Mouse (Mus musculus): ENCODE results near the gene Tmem189.

DNA sequence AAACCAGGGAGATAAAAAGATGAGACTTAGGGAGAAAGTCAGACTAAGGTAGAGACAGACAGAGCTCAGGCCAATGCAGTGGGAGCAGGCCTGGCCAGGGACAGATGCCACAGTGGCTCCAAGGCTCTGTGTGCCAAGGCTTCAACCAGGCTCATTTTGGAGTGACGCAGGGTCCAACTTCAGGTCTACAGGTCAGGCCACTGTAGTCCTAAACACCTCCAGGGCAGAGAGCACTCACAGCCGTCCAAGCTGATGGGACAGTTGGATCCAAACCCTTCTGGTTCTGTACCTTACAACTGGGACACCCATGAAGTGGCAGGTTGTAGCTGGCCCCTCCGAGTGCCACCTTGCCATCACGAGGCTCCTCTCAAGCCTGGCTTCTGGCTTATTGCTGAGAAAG, 31.6 kb downstream of the Tmem189 start:
- TF ChIP-seq POLR2A (IDR thresholded peaks at IDR 0.05; ENCODE audit: low read depth, low read length) = no peak
- TF ChIP-seq CTCF (conservative IDR thresholded peaks at IDR 0.05; ENCODE audit: insufficient read depth, insufficient read length, low read depth, low read length) = no peak

Data from kidney, adult 2 months (tissue).